Mouse (Mus musculus): ENCODE data around the gene Tnfrsf19. TPM values are rescaled to one million over a fixed set of nuclear protein-coding genes. Genes with fewer than 3 reads are reported as not detected.

The Tnfrsf19 gene
- total RNA-seq, 2 experiments from 2014 or later: 3.7 to 7.4 TPM

DNA sequence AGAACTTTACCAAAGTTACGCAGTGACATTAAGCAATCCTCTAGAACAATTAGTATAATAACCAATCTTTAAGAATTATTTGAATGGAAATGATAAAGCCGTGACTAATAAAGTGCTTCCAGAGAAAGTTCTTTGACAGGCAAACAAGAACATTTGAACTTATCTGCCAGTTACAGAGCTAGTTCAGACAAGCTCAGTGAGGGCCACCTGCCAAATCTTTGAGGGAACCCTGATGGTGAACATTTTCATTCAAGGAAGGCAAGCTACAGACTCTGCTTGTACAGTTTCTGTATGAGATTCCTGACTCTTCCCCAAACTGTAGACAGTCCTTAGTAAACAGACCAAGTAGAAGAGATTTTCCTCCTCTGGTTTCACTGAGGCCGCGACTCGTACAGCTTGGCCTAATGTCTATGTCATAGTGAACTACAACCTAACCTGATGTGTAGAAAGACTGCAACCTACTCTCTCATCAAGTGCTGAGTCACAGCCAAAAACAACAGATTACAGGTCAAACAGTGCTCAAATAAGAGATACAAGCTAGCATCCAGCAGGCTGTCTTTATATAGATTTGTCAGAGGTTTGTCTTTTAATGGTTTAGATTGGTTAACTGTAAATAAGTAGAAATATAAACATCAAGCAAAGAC, 65.9 kb downstream of the Tnfrsf19 start:
- DNase-seq: no peak
- intact Hi-C loops (cut with DNase I; ENCODE audit: low total_unique reads): loop anchor here (10.0 kb wide), 1 partner anchor 176 kb away; no protein-coding TSS in a partner anchor

DNA sequence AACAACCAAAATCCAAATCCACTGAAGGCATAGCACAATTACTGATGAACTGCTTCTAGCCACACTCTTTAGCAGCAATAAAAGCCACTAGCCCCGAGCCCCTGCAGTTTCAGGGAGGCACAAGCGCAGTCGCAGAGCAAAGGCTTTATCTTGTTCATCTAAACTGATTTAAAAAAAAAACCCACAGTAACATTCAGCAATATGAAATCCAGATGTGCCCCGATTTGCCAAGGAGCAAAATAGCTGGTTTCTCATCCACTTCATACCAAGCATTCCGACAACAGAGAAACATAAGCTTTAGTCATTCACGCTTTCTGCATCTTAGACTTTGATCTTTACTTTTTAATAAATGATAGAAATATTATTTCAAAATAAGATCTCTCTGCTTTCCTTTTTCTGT, 68.2 kb downstream of the Tnfrsf19 start:
- DNase-seq: no peak
- intact Hi-C loops (cut with DNase I; ENCODE audit: low total_unique reads): no loop called here

DNA sequence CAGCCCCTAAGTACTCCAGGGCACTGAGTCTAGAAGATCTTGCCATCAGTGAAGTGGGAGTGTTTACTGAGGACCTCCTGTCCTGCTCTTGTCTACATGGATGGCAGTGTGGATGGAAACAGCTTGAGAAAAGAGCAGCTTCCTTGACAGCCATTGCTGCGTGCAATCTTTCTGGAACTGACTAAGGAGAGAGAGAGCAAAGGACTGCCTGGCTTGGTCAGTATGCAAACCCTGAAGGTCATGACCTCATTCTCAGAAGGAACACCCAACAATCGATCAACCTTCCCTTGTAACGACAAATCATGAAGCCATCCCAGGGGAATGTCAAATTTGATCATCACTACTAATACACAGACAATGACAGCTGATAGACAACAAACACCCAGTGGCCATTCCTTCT, 70.1 kb downstream of the Tnfrsf19 start:
- no peak for DNase-seq
- intact Hi-C loops (cut with DNase I; ENCODE audit: low total_unique reads): no loop called here

GRCm38 (mm10) chr14:60975736-60976135, 70.6 kb downstream of the Tnfrsf19 start:
- intact Hi-C loops (cut with DNase I; ENCODE audit: low total_unique reads): no loop called here
- no peak for DNase-seq

DNA sequence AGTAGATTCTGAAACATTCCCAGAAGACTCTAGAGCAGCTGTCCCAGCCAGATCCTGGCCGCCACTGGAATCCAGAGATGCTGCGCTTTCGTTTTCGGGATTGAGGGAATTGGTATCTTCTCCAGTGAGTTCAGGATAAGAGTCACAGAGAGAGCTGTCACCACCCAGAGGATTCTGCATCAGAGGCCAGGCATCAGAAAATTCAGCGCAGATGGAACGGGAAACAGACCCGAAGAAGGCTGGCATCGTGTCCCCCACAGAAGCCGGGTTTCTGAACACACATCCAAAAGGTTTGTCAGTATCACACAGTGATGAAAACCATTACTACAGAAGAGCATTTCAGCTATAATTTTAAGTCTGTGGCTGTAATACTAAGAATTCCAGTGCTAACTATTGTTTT, 75.3 kb downstream of the Tnfrsf19 start:
- no peak for DNase-seq
- intact Hi-C loops (cut with DNase I; ENCODE audit: low total_unique reads): no loop called here

- no peak for DNase-seq
- intact Hi-C loops (cut with DNase I; ENCODE audit: low total_unique reads): no loop called here
Observed at GRCm38 (mm10) chr14:60966061-60966460, 80.2 kb downstream of the Tnfrsf19 start.

DNA sequence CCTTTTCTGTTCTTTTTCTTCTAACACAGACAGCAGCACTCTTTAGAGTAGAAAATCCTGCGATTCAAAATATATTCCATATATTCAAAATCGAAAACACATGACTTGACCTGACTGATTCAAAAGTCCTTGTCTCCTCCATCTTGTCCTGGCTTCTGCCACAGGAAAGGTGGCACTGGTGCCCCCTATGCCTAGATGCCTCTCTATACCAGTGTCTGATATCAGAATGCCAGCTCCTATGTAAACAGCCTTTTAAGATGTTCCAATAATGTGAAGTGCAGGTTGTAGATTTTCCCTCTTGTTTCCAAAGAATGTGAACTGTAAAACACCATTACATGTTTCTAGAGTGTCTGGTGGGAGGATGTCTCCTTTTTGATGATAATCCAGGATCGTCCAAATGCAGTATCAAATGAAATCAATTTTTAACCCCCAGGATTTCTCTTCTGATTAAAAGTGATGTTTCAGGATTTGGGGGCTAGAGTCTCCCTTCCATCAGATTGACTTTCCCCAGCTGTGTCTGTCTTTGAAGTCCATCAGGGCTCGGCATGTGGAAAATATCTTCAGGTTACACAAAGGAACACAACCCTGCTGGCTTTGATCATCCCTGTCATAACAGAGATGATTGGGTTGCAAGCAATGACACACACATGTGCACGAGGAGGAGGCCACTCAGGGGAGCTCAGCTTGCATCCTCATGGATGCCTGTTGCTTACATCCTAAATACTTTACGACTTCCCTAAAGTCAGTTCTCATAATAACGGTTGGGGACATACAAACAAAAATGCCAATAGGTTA, 82.1 kb downstream of the Tnfrsf19 start:
- intact Hi-C loops (cut with DNase I; ENCODE audit: low total_unique reads): no loop called here
- no peak for DNase-seq

DNA sequence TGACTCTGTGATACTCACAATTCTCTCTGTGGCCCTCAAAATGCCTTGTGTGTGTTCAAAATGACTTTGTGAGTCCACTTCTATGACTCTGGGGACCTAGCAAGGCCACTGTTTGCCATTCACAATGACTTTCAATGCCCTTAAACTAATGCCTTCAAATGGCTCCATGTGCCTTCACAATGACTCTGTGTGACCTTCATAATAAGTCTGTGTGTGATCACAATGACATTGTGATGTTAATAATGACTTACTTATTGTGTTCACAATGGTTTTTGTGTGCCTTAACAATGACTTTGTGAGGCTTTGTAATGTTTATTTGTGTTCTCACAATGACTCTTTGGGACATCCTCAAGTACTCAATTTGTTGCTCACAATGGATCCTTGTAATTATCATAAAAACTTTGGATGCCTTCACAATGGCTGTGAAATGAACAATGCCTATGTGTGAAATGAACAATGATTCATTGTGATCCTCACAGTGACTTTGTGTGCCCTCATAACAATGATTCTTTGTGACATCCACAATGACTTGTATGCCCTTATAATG, 88.6 kb downstream of the Tnfrsf19 start:
- no peak for DNase-seq
- intact Hi-C loops (cut with DNase I; ENCODE audit: low total_unique reads): no loop called here

GRCm38 (mm10) chr14:60937481-60938039, 108.7 kb downstream of the Tnfrsf19 start:
- intact Hi-C loops (cut with DNase I; ENCODE audit: low total_unique reads): no loop called here
- DNase-seq: no peak

- intact Hi-C loops (cut with DNase I; ENCODE audit: low total_unique reads): no loop called here
- DNase-seq: no peak
Observed at GRCm38 (mm10) chr14:60935705-60936104, 110.6 kb downstream of the Tnfrsf19 start.

DNA sequence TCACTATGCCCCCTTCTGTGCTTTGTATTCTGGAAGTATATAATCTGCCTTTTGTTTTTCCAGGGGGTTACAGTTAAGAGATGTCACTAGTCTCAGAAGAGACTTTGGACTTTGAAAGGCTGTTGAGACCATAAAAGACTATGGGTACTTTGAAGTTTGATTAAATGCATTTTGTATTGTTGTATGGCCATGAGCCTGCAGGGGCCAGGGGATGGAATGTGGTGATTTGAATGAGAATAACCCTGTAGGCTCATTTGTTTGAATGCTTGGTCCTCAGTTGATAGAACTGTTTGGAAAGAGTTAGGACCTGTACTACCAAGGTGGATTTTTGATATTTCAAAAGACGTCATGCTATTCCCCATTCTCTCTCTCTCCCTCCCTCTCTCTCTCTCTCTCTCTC, 120.3 kb downstream of the Tnfrsf19 start:
- intact Hi-C loops (cut with DNase I; ENCODE audit: low total_unique reads): no loop called here
- no peak for DNase-seq

DNA sequence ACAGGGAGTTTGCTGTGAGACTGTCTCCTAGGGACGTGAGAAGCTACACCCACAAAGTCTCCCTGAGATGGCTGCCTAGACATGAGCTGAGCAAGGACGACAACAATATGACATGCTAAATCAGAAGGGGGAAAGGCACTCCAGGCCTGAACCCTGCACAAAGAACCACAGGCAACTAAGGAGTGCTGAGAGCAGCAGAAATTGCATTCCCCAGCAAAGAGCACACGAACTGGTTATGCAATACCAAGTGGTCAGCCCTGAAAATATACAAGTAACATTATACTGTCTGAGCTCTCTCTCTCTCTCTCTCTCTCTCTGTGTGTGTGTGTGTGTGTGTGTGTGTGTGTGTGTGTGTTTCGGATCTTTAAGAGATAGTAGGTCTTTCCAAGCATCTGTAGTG, 129.6 kb downstream of the Tnfrsf19 start:
- intact Hi-C loops (cut with DNase I; ENCODE audit: low total_unique reads): no loop called here
- no peak for DNase-seq

Other genes starting within 250 kb of the Tnfrsf19 start
- gene Sacs, start 92.0 kb upstream of the Tnfrsf19 start, total RNA-seq (2021): 10 to 100 TPM; 22.8 to 31.4 TPM
- gene Sgcg, start 212.0 kb upstream of the Tnfrsf19 start, total RNA-seq (2021): 100 to 1,000 TPM; 158 to 177 TPM

All from gastrocnemius, postnatal 14 days (tissue).